Mouse (Mus musculus) right cerebral cortex, postnatal 10 days (tissue): Measurements from ENCODE around the gene Gjd2.
A peak's percentile ranks its signal among the peaks of the same experiment; 100 is the strongest.

Source experiments
- DNase-seq, 2 experiments: peaks; one replicate each; pipeline ENCODE4 v3.0.0; 2021; ENCODE audit warnings: low spot score in 2 of 2

The Gjd2 gene

DNA sequence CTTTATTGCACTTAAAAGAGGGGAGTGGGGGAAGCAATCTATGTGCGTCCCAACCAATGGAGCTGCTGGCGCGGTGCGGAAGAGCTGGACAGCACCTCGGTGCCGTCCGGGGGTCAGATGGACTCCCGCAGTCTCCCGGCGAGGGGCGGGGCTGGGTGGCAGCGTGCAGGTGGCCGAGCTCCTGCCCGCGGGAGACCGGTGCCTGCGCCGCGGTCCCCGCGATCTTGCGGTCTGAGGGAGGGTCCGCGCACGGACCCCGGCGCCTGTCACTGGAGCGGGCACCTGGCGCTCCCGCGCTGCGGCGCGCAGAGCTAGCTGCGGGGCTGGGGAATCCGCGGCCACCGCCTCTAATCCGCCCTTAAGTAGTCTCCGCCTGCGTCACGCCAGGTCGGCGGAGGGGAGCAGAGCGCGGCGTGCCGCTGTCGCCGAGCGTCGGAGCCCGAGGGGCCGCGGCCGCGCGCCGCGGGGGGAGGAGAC is at the start of gene Gjd2:
Gene Gjd2, minus strand, starts transcription at position 325 of the 477 bp plus-strand sequence.
- DNase-seq = peak; percentile 44 to 56

- no peak for DNase-seq
Measured at GRCm38 (mm10) chr2:114060071-114060591, 46.7 kb upstream of the Gjd2 start.

DNA sequence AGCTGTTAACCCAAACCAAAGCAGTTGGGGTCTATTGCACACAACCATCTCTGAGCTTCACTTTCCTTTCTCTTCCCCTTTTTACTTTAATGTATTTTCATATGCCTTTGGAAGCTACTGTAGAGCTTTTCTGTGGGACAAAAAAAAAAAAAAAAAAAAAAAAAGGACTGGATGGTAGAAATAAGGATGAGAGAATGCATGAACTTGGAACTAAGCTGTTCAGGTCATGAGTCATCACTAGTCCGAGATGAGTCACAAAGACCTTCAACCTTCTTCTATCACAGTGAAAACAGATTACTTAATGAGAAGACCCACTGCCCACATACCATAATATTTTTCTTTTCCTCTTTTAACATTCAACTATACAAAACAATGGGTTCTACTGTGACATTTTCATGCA is 46.2 kb upstream of the Gjd2 start:
- no peak for DNase-seq

GRCm38 (mm10) chr2:114058226-114058796 is 44.9 kb upstream of the Gjd2 start:
- no peak for DNase-seq

GRCm38 (mm10) chr2:114057303-114057853 is 44.0 kb upstream of the Gjd2 start:
- DNase-seq = peak in 1 of 2 experiments; percentile 30

- DNase-seq = no peak
Measured at GRCm38 (mm10) chr2:114054129-114054528, 40.7 kb upstream of the Gjd2 start.

GRCm38 (mm10) chr2:114052696-114053598 is 39.5 kb upstream of the Gjd2 start, which contains the start of gene Actc1:
Actc1 (minus strand) TSS chr2:114053548.
- no peak for DNase-seq

DNA sequence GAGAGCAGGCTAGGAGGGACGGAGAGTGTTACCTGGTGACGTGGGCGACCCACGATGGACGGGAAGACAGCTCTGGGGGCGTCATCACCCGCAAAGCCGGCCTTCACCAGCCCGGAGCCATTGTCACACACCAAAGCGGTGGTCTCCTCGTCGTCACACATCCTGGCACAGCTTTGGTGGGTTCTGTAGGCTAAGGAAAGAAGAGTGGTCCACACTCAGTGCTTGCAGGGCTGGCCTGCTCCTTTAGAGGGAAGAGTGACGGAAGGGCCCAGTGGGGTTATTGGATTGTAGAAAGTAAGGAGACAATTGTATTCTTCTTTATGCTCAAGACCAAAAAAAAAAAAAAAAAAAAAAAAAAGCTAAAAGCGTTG is 38.4 kb upstream of the Gjd2 start:
- no peak for DNase-seq

GRCm38 (mm10) chr2:114051111-114051870 is 37.9 kb upstream of the Gjd2 start:
- no peak for DNase-seq

- DNase-seq = no peak
Measured at GRCm38 (mm10) chr2:114050150-114050549, 36.7 kb upstream of the Gjd2 start.

DNA sequence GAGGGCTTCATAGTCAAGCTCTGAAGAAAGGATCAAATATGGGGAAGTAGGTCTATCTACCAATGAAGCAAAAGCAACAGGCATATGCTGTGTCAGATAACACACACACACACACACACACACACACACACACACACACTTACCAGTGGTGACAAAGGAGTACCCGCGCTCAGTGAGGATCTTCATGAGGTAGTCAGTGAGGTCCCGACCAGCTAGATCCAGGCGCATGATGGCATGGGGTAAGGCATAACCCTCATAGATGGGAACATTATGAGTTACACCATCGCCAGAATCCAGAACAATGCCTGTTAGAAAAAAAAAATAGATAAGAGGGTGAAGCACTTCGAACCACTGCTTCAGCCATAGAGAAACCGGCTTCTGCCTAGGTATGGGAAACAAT is 36.0 kb upstream of the Gjd2 start:
- no peak for DNase-seq

- no peak for DNase-seq
Measured at GRCm38 (mm10) chr2:114047960-114048611, 34.7 kb upstream of the Gjd2 start.

GRCm38 (mm10) chr2:114046151-114046664 is 32.8 kb upstream of the Gjd2 start:
- no peak for DNase-seq

DNA sequence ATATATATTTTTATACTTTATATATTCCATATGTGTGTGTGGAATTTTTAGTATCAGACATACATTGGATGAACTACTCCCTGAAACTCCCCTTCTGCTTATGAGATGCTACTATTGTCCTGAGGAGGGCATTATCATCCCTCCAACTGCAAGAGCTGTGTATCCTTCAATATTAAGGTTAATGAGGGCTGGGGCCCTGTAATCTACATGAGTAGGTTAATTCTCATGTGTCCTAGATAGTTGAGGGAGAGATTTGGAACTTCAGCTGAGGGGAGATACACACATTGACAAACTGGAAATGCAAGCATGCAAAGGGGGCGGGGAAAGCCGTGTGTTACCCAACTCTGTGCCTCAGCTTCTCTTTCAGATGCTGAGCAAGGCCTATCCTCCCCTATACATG is 24.5 kb upstream of the Gjd2 start:
- no peak for DNase-seq

DNA sequence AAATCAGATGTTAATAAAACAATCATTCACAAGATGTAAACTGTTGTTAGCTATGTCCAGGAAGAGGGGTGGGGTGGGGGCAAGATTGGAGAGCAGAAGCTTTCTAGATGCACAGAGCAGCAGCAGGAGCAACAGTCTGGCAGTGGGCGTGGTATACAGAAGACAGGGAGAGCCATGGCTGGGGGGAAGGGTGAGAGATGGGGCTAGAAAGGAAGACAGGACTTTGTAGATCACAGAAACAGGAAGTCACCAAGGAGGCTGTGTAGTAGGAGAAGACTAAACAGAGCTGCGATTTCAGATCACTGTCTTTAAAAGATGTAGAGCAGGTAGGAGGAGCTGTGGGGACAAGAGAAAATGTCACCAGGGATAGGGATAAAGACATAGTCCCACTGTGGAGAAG is 18.8 kb upstream of the Gjd2 start:
- no peak for DNase-seq

DNA sequence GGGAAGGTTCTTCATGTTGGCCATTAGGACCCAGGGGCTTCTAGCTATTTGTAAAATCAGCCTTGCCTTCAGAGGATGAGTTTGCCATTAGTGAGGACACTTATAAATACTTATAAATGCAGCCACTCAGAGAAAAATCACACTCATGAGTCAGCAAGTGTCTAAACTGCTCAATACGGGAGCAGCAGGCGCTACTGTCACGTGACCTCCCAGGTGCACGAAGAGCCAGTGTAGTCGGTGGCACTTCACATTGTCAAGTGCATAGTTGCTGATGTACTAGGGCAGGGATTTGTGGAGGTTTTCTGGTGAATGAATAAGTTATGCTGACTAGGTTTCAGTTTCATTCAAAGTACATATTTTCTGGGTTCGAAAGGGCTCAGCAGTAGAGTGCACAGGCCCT is 10.0 kb upstream of the Gjd2 start:
- DNase-seq = no peak

- DNase-seq = no peak
Measured at GRCm38 (mm10) chr2:114020210-114020563, 6.8 kb upstream of the Gjd2 start.

DNA sequence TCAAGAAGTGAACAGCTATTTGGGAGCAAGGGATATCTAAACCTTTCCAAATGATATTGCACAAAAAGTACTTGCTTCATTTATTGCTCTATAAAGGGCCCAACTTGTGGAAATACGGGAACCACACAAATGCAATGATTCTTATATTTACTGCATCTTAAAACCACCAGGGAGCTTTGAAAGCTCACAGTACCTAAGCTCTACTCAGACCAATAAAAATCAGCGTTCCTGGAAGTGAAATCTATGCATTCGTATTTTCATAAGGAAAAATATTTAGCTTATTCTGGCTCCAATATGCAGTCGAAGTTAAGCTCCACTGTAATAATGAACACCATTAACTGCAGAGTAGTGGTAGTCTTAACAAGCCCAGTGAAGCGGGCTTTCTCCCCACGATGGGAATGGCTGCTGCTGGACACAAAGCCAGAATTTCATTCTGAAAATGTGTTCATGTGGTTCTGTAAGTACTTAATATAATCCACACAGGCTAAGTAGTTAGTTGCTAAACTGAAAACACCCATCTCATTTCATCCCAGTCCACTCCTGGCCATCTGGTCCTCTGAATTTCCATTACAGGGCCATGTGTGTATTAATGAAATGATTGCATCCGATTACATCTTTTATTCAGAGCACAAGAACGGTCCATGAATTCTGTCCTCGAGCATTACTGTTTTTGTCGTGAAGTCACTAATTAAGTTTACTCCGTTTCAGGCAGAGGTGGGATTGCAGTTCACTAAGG is 6.2 kb upstream of the Gjd2 start:
- DNase-seq = no peak

DNA sequence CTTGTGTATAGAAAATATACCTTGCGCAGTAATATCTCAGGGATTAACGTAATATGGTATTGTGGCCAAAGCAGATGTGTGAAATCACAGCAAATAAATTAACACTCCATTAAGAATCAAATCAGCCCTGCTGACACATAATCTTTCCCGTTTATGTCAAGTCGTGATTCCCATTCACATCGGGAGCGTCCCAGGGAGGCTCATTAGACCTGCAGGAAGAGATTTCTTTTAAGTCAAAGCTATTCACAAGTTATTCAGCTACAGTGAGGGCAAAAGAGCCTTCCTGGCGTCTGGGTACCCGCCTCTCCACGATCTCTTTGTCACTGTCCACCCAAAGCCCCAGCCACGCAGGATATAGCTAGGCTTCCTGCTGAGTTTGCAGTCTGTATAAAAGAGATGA is 4.7 kb upstream of the Gjd2 start:
- DNase-seq = no peak

DNA sequence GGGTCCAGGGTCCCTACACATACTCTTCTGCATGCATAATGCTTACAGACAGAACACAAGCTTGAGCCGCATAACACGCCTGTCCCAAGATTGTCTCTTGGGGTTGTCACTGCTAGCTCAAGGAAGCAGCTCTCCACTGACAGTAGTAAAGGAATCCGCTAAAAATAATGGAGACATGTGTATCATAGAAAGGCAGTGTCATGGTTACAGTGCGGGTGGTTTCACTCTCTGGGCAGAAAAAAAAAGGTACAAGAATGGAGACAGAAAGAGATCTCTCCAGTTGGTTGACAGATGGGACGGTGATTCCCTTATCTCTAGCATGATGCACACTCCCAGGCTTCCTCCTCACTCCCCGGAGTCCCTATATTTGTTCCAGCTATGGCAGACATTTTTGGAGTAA is 1.4 kb upstream of the Gjd2 start:
- DNase-seq = peak in 1 of 2 experiments; percentile 51
